8 mouse cellular contexts compared by ENCODE assay signal in genomic region chr5:125442136-125442995, GRCm38 (mm10). TPM values are rescaled to one million over a fixed set of nuclear protein-coding genes. Genes with fewer than 3 reads are reported as not detected.
DNase-seq lines count a peak whose midpoint lies in the region; ATAC-seq and TF ChIP-seq lines count a peak whose summit lies in the region.

No protein-coding gene starts in this region.

- no peaks in the 10 kb centered on the region for H3K36me3 ChIP-seq in kidney, adult 2 months (ENCODE audit: control insufficient read depth, insufficient read depth, low read length)
- no peaks in the 10 kb centered on the region for H3K36me3 ChIP-seq in heart, embryonic 15.5 days
- H3K36me3 ChIP-seq in liver, embryonic 14.5 days (replicated peaks; ENCODE audit: control insufficient read depth, insufficient read depth, low read depth) = no peaks in the 10 kb centered on the region
- no peaks in the 10 kb centered on the region for H3K36me3 ChIP-seq in spleen, adult 2 months (ENCODE audit: control insufficient read depth, insufficient read depth, low read length)

- WGBS in kidney, adult 2 months = 36% methylated on average over 27 of the region's 27 CpGs
- WGBS in heart, embryonic 15.5 days = 21% methylated on average over 27 of the region's 27 CpGs
- WGBS in liver, embryonic 14.5 days (ENCODE audit: insufficient replicate concordance) = 13% methylated on average over 27 of the region's 27 CpGs
- WGBS in spleen, adult 2 months = 21% methylated on average over 27 of the region's 27 CpGs

- ATAC-seq in heart, embryonic 15.5 days (replicated peaks; ENCODE audit: insufficient number of reproducible peaks, insufficient read depth, low FRiP score, low read depth) = no peak
- no peak for ATAC-seq in liver, embryonic 14.5 days (ENCODE audit: insufficient read depth)

- TF ChIP-seq CTCF in kidney, adult 2 months (conservative IDR thresholded peaks at IDR 0.05; ENCODE audit: insufficient read depth, insufficient read length, low read depth, low read length) = no peak
- TF ChIP-seq CTCF in liver, embryonic 14.5 days (IDR thresholded peaks at IDR 0.05; ENCODE audit: low read depth) = no peak
- TF ChIP-seq CTCF in spleen, adult 2 months (IDR thresholded peaks at IDR 0.05; ENCODE audit: extremely low read depth, insufficient read depth, insufficient read length, insufficient replicate concordance) = no peak

- TF ChIP-seq POLR2A in kidney, adult 2 months (IDR thresholded peaks at IDR 0.05; ENCODE audit: low read depth, low read length) = no peak
- TF ChIP-seq POLR2A in spleen, adult 2 months (IDR thresholded peaks at IDR 0.05; ENCODE audit: low read depth, low read length) = no peak

- H3K4me1 ChIP-seq in kidney, adult 2 months (ENCODE audit: control insufficient read depth, insufficient read depth, low read length) = peaks cover 6% of the 10 kb centered on the region; the same call in 1 of the 2 replicates
- H3K4me1 ChIP-seq in heart, embryonic 15.5 days (replicated peaks) = peaks cover 16% of the 10 kb centered on the region
- peaks cover 4 to 18% of the 10 kb centered on the region in 2 experiments; a peak in 3 of 4 replicates for H3K4me1 ChIP-seq in liver, embryonic 14.5 days (replicated peaks; ENCODE audit: control insufficient read depth in 2 of 2, insufficient read depth in 2 of 2, low read length in 1 of 2)
- H3K4me1 ChIP-seq in spleen, adult 2 months (ENCODE audit: control insufficient read depth, insufficient read depth, insufficient read length) = peaks cover 18% of the 10 kb centered on the region

- no peak overlapping the region for H3K27ac ChIP-seq in kidney, adult 2 months (ENCODE audit: insufficient read depth, low read depth, low read length)
- peak overlapping the region; percentile 93 for H3K27ac ChIP-seq in heart, embryonic 15.5 days
- H3K27ac ChIP-seq in liver, embryonic 14.5 days = peak overlapping the region; percentile 24
- peak overlapping the region; percentile 73 for H3K27ac ChIP-seq in spleen, adult 2 months (ENCODE audit: insufficient read depth, low read length)

- peak overlapping the region; percentile 89 for H3K9ac ChIP-seq in heart, embryonic 15.5 days
- peak overlapping the region; percentile 76 for H3K9ac ChIP-seq in liver, embryonic 14.5 days (replicated peaks)

- H3K4me3 ChIP-seq in kidney, adult 2 months (ENCODE audit: insufficient read depth, low read depth, low read length) = peak overlapping the region; percentile 92
- peak overlapping the region; percentile 80 for H3K4me3 ChIP-seq in heart, embryonic 15.5 days
- peak overlapping the region; percentile 71 to 81 for H3K4me3 ChIP-seq in liver, embryonic 14.5 days (ENCODE audit: insufficient read depth in 1 of 2, low read depth in 2 of 2, low read length in 2 of 2)
- H3K4me3 ChIP-seq in spleen, adult 2 months (ENCODE audit: extremely low read depth, insufficient read depth, insufficient read length) = peak overlapping the region; percentile 91

- TF ChIP-seq EP300 in liver, embryonic 14.5 days (IDR thresholded peaks at IDR 0.05; ENCODE audit: low read depth) = no peak

- no peaks in the 10 kb centered on the region for H3K9me3 ChIP-seq in heart, embryonic 15.5 days (replicated peaks)
- no peaks in the 10 kb centered on the region for H3K9me3 ChIP-seq in liver, embryonic 14.5 days (ENCODE audit: control insufficient read depth, low read length)

- peak overlapping the region; percentile 86 for H3K4me2 ChIP-seq in heart, embryonic 15.5 days
- H3K4me2 ChIP-seq in liver, embryonic 14.5 days (ENCODE audit: low read depth) = peak overlapping the region; percentile 92

- no peaks in the 10 kb centered on the region for H3K27me3 ChIP-seq in kidney, adult 2 months (replicated peaks; ENCODE audit: control insufficient read depth, insufficient read depth, low read length)
- no peaks in the 10 kb centered on the region for H3K27me3 ChIP-seq in heart, embryonic 15.5 days
- no peaks in the 10 kb centered on the region for H3K27me3 ChIP-seq in liver, embryonic 14.5 days (ENCODE audit: control insufficient read depth, insufficient read depth, low read length)
- H3K27me3 ChIP-seq in spleen, adult 2 months (ENCODE audit: control insufficient read depth, insufficient read depth, low read length) = no peaks in the 10 kb centered on the region

- peak; percentile 30 for DNase-seq in kidney, adult 2 months
- DNase-seq in kidney, postnatal 25 days = no peak
- peak; percentile 29 for DNase-seq in NIH3T3 (ENCODE audit: low read depth)
- no peak for DNase-seq in liver, embryonic 14.5 days (ENCODE audit: low read depth in 3 of 3, low spot score in 3 of 3)
- peak in 1 of 2 experiments; percentile 34 for DNase-seq in spleen, adult 2 months (ENCODE audit: low read depth in 1 of 2, low spot score in 2 of 2)
- DNase-seq in adrenal gland, postnatal 25 days = no peak
- DNase-seq in c-Kit-positive CD71-positive TER-119-positive erythroid progenitor cells, embryonic 14.5 days (ENCODE audit: low spot score) = no peak

RNA-seq across cellular contexts. Expression of gene Bri3bp, which starts 1.0 kb away (rescaled TPM):
- polyA plus RNA-seq in kidney, adult 2 months (2012; rRNA removed) = 12.1 and 13.0 TPM in 2 replicates
- polyA plus RNA-seq in heart, embryonic 15.5 days (2015; fragmentation: Nextera tagmentation; extraction: Ambion mirVana) = 36.5 and 40.7 TPM in 2 replicates
- polyA plus RNA-seq in liver, embryonic 14.5 days (2012; rRNA removed) = 3.7 and 4.9 TPM in 2 replicates
- polyA plus RNA-seq in liver, embryonic 14.5 days (2014; fragmentation: Nextera tagmentation; extraction: Ambion mirVana) = 16.4 and 21.1 TPM in 2 replicates
- polyA plus RNA-seq in spleen, adult 2 months (2012; rRNA removed) = 21.2 and 21.5 TPM in 2 replicates
- 18.4 and 37.3 TPM in 2 replicates for total RNA-seq in adrenal gland, postnatal 25 days (2021)

RNA-seq across cellular contexts. Expression of gene Dhx37, which starts 8.4 kb away (rescaled TPM):
- 10.8 and 16.4 TPM in 2 replicates for polyA plus RNA-seq in kidney, adult 2 months (2012; rRNA removed)
- polyA plus RNA-seq in heart, embryonic 15.5 days (2015; fragmentation: Nextera tagmentation; extraction: Ambion mirVana) = 7.0 and 10.4 TPM in 2 replicates
- polyA plus RNA-seq in liver, embryonic 14.5 days (2012; rRNA removed) = 5.5 and 8.1 TPM in 2 replicates
- 2.0 and 2.2 TPM in 2 replicates for polyA plus RNA-seq in liver, embryonic 14.5 days (2014; fragmentation: Nextera tagmentation; extraction: Ambion mirVana)
- polyA plus RNA-seq in spleen, adult 2 months (2012; rRNA removed) = 17.0 and 21.0 TPM in 2 replicates
- total RNA-seq in adrenal gland, postnatal 25 days (2021) = 17.5 and 25.9 TPM in 2 replicates

RNA-seq across cellular contexts. Expression of gene Aacs, which starts 33.2 kb away (rescaled TPM):
- polyA plus RNA-seq in kidney, adult 2 months (2012; rRNA removed) = 102 and 131 TPM in 2 replicates
- 9.8 and 18.4 TPM in 2 replicates for polyA plus RNA-seq in heart, embryonic 15.5 days (2015; fragmentation: Nextera tagmentation; extraction: Ambion mirVana)
- polyA plus RNA-seq in liver, embryonic 14.5 days (2012; rRNA removed) = 11.0 and 11.6 TPM in 2 replicates
- 13.2 and 13.5 TPM in 2 replicates for polyA plus RNA-seq in liver, embryonic 14.5 days (2014; fragmentation: Nextera tagmentation; extraction: Ambion mirVana)
- 23.4 and 27.1 TPM in 2 replicates for polyA plus RNA-seq in spleen, adult 2 months (2012; rRNA removed)
- total RNA-seq in adrenal gland, postnatal 25 days (2021) = 88.5 and 93.5 TPM in 2 replicates

RNA-seq across cellular contexts. Expression of gene Ubc, which starts 52.4 kb away (rescaled TPM):
- 1,123 and 1,352 TPM in 2 replicates for polyA plus RNA-seq in kidney, adult 2 months (2012; rRNA removed)
- polyA plus RNA-seq in heart, embryonic 15.5 days (2015; fragmentation: Nextera tagmentation; extraction: Ambion mirVana) = 782 and 963 TPM in 2 replicates
- polyA plus RNA-seq in liver, embryonic 14.5 days (2012; rRNA removed) = 155 and 221 TPM in 2 replicates
- 313 and 374 TPM in 2 replicates for polyA plus RNA-seq in liver, embryonic 14.5 days (2014; fragmentation: Nextera tagmentation; extraction: Ambion mirVana)
- polyA plus RNA-seq in spleen, adult 2 months (2012; rRNA removed) = 316 and 423 TPM in 2 replicates
- 1,462 and 1,631 TPM in 2 replicates for total RNA-seq in adrenal gland, postnatal 25 days (2021)

RNA-seq across cellular contexts. Expression of gene Gm10382, which starts 53.2 kb away (rescaled TPM):
- 0.33 and 0.58 TPM in 2 replicates for polyA plus RNA-seq in kidney, adult 2 months (2012; rRNA removed)
- 0.30 and 0.48 TPM in 2 replicates for polyA plus RNA-seq in heart, embryonic 15.5 days (2015; fragmentation: Nextera tagmentation; extraction: Ambion mirVana)
- 0.05 and 0.10 TPM in 2 replicates for polyA plus RNA-seq in liver, embryonic 14.5 days (2012; rRNA removed)
- polyA plus RNA-seq in liver, embryonic 14.5 days (2014; fragmentation: Nextera tagmentation; extraction: Ambion mirVana) = not detected in 2 replicates
- 0.08 and 0.15 TPM in 2 replicates for polyA plus RNA-seq in spleen, adult 2 months (2012; rRNA removed)
- not detected in 2 replicates for total RNA-seq in adrenal gland, postnatal 25 days (2021)

Comparison
In these comparisons a context has a peak if more than half of its experiments do, and no peak if none do; other contexts are left out.
1. DNase-seq: peak in kidney, adult 2 months (single experiment) and NIH3T3 (single experiment); none in kidney, postnatal 25 days (0 of 2), liver, embryonic 14.5 days (0 of 3), adrenal gland, postnatal 25 days (single experiment) and c-Kit-positive CD71-positive TER-119-positive erythroid progenitor cells, embryonic 14.5 days (single experiment).
2. Peak in every context shown above with its lines, with median percentiles within 50 percentile points of each other: H3K4me3 ChIP-seq.